Mouse (Mus musculus): Measurements from ENCODE around the gene Mcm7.
"Not testable (repeated sequence)": the region's sequence is repeated elsewhere in the genome, so short reads cannot be mapped to it uniquely, and the experiment has no call there.

Gene Mcm7

GRCm38 (mm10) chr5:138171695-138172491, at the start of gene Mcm7, which contains the start of gene Ap4m1:
Mcm7 (minus strand) TSS chr5:138172422.
Ap4m1 (plus strand) TSS chr5:138172002.
- ATAC-seq (ENCODE audit: insufficient number of reproducible peaks, low FRiP score, low TSS enrichment) = peak; percentile 78

DNA sequence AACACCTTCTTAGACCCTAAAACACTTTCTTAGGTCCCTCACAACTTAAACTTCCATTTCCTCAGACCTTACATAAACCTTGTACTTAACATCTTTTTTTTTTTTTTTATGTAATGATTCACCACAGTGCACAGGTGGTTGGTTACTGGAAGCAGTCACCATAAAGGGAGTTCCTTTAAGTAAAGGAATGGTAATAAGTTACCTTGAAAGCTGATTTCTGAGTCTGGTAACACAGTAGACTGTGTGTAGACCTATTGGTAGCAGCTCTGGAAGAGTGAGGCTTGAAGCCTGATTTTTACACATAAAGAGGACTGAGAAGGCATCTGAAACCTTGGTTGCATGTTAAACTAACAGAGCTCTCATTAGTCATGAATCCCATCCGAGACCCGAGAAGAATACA, 47.6 kb upstream of the Mcm7 start:
- ATAC-seq (ENCODE audit: insufficient number of reproducible peaks, low FRiP score, low TSS enrichment) = no peak

DNA sequence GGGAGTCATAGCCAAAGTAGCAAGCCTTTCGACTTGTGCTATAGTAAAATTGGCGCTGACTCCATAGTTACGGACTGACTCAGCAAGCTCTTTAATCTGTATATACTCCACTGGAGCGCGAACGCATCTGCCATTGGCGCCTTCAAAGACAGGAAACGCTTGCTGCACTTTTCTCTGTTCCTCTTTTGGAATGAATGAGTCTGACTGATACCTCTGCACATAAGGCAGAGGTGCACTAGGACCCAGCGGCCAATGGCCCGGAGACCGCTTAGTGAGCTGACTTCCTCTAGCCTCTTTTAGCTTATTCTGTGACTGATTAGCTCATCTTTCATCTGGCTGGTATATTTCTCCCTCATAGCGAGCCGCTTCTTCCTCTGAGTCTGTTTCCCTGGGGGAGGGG, 44.4 kb upstream of the Mcm7 start:
- ATAC-seq (ENCODE audit: insufficient number of reproducible peaks, low FRiP score, low TSS enrichment) = not testable (repeated sequence)

DNA sequence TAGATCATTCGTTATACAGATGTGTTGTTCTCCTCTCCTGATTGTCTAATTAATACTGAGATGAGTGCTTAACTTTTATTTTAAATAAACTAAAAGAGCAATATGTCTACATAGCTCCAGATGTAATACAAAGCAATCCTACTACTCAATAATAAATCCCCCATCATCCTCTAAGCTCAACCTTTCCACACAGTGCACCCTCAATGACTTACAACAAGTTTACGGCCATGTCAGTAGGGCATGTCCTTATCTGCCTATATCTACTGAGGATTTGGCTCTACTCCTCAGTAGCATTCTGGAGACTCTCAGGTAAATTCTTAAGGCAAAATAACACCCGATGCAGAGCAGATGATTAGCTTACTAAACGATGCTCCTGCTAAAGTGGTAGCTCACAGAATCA, 35.7 kb upstream of the Mcm7 start:
- ATAC-seq (ENCODE audit: insufficient number of reproducible peaks, low FRiP score, low TSS enrichment) = no peak

DNA sequence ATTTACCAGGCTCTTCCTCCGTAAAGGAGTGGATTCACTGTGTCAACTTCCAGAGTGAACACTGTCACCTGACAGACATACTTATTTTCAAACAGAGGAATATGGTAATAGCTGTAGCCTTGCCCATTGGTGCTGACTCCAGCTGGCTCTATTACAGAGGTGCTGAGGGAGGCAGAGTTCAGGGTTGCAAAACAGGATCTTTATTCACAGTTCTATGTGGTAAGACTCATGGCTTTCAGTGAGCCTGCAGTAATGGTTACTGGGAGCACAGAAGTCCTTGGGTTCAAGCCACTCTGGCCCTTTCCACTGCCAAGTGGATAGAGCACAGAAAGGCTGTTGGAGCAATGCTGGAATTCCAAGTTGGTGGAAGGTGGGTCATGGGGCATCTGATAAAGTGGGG, 35.0 kb upstream of the Mcm7 start:
- no peak for ATAC-seq (ENCODE audit: insufficient number of reproducible peaks, low FRiP score, low TSS enrichment)

DNA sequence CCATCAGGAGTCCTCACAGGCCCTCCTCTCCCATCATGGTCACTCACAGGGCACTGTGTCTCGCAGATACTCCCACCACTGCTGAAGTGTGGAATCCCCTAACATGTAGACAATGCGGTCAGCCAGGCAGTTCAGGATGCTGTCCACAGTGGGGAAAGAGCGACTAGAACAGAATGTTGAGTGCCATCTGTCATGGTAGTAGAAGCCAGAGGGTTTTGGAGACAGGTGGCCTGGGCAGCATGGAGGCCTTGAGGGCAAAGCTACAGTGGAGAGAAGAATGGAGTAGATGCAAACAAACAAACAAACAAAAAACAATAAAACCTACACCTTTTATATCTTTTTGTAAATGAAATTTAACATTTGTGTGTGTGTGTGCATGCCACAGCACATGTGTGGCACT, 29.9 kb upstream of the Mcm7 start:
- no peak for ATAC-seq (ENCODE audit: insufficient number of reproducible peaks, low FRiP score, low TSS enrichment)

DNA sequence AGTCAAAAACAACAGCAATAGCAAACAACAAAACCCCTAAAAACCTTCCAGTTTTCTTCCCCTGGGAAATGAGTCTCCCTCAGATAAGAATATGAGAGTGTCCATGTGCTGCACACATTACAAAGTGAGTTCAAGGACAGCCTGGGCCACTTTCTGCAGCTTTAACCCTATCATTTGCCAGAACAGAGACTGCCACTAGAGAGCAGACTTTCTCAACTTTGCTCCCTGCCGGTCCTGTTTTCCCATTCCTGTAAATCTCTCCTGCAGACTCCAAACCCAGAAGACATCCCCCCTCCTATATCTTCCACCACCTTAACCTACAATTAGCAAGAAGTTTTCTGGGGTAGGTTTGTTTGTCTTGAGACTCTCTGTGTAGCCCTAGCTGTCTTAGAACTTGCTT, 27.4 kb upstream of the Mcm7 start:
- no peak for ATAC-seq (ENCODE audit: insufficient number of reproducible peaks, low FRiP score, low TSS enrichment)

DNA sequence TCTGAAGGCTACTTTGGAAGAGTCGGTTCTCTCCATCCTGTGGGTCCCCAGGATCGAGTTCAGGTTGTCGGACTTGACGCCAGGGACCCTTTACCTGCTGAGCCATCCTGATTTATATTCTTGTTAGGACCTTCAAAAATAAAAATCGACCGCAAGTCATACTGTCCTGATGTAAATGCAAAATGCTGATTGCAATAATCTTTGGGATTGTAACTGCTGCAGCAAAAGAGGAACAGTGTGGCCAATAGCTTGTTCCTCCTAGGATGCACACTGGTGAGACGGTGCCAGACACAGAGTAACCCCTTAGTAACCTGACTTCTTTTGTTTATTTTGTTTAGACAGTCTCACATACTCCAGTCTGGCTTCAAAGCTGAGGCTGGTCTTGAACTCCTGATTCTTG, 23.2 kb upstream of the Mcm7 start:
- no peak for ATAC-seq (ENCODE audit: insufficient number of reproducible peaks, low FRiP score, low TSS enrichment)

DNA sequence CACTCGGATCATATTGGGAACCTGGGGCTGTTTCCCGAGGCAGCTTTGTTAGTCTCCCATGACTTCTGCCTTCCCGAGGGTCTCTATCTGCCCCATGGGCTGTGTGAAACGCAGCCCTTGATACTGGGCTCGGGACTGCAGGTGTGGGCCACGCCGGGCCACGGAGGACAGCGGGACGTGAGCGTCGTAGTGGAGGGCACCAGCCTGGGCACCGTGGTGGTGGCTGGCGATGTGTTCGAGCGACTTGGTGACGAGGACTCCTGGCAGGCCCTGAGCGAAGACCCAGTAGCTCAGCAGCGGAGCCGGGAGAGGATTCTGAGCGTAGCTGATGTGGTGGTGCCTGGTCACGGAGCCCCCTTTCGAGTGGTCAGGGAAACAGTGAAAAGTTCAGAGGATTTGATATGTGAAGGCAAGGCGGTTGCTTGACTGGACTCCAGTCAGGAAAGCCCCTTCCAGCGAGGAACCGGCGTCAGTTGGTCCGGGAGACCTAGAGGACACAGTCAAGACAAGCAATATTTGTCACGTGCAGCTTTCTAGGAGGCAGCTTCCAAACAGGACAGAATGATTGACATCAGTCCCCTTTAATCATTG, 22.6 kb upstream of the Mcm7 start:
- ATAC-seq (ENCODE audit: insufficient number of reproducible peaks, low FRiP score, low TSS enrichment) = peak; percentile 47; the same call in 1 of the 2 replicates

GRCm38 (mm10) chr5:138193771-138194727, 21.8 kb upstream of the Mcm7 start, which contains the start of gene Mblac1:
Mblac1 (plus strand) TSS chr5:138194314.
- ATAC-seq (ENCODE audit: insufficient number of reproducible peaks, low FRiP score, low TSS enrichment) = peak; percentile 85

- peak; percentile 90 for ATAC-seq (ENCODE audit: insufficient number of reproducible peaks, low FRiP score, low TSS enrichment)
Observed at GRCm38 (mm10) chr5:138187661-138188306, 15.6 kb upstream of the Mcm7 start.

- ATAC-seq (ENCODE audit: insufficient number of reproducible peaks, low FRiP score, low TSS enrichment) = peak; percentile 70; the same call in 1 of the 2 replicates
Observed at GRCm38 (mm10) chr5:138186950-138187638, 14.9 kb upstream of the Mcm7 start, which contains the start of the genes Taf6 and Cnpy4. Taf6 (minus strand) TSS chr5:138187451. Cnpy4 (plus strand) TSS chr5:138187485.

DNA sequence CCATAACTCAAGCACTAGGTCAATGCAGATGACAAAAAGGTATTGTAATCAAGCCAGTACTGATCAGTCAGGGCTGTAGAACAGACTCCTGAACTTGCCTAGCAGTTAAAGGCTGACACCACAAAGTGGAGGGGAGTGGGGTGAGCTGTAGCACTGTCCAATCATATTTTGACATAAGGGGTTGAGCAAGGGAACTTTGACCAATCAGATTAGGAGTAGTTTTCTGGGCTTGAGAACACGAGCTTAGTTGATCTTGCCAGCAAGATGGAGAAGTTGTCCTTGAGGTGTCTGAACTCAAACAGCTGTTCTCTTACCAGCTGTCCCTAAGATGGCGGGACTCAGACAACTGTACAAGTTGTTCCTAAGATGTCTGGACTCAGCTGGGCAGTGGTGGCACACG, 995 bp upstream of the Mcm7 start:
- no peak for ATAC-seq (ENCODE audit: insufficient number of reproducible peaks, low FRiP score, low TSS enrichment)

DNA sequence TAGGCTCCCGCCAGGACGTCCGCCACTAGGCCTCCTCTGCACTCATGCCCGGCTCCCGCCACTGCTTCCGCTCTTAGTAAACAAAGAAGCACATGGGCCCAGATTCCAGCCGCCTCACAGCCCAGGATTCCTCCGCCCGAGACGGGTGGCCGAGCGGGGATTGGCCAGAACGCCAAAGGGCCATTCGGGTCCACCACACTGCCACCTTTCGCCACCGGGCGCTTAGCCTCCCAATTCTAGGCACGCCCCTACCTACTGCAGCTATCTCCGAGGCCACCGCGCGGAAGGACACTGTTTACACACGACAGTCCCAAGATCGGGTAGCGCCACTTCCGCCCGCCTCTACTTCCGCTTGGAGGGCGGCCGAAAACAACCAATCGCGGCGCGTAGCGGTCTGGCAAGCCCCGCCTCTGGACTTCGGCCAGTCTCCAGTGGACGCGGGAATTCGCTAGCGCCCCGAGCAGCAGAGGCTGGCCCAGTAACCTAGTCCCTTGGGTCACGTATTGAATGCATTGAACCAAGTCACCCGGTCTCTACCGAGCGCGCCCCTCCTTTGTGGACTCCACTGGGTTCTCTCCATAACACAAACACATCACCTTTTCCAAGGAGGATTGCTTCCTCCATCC, 1.2 kb downstream of the Mcm7 start:
- peak; percentile 80 for ATAC-seq (ENCODE audit: insufficient number of reproducible peaks, low FRiP score, low TSS enrichment)

GRCm38 (mm10) chr5:138165594-138165993, 6.6 kb downstream of the Mcm7 start:
- ATAC-seq (ENCODE audit: insufficient number of reproducible peaks, low FRiP score, low TSS enrichment) = no peak

GRCm38 (mm10) chr5:138163610-138164009, 8.6 kb downstream of the Mcm7 start:
- no peak for ATAC-seq (ENCODE audit: insufficient number of reproducible peaks, low FRiP score, low TSS enrichment)

GRCm38 (mm10) chr5:138163046-138163445, 9.2 kb downstream of the Mcm7 start:
- no peak for ATAC-seq (ENCODE audit: insufficient number of reproducible peaks, low FRiP score, low TSS enrichment)

GRCm38 (mm10) chr5:138160842-138161665, 11.2 kb downstream of the Mcm7 start, which contains the start of gene Cops6:
Cops6 (plus strand) TSS chr5:138161071.
- ATAC-seq (ENCODE audit: insufficient number of reproducible peaks, low FRiP score, low TSS enrichment) = peak; percentile 93

All from cerebellum, adult (tissue).